Mouse (Mus musculus) lung, adult 2 months (tissue): ENCODE data around the gene Prok1.

Source experiments
- CTCF ChIP-seq: fragments of 200-500 bp; IDR thresholded peaks from 2 replicates; pipeline ENCODE4 v1.5.1; 2011; ENCODE audit warnings: mild to moderate bottlenecking, low read length, control low read depth; ENCODE audit not compliant: insufficient read depth
- POLR2A ChIP-seq: fragments of 200-500 bp; IDR thresholded peaks from 2 replicates; pipeline ENCODE4 v1.6.1; 2011; ENCODE audit warnings: low read depth, mild to moderate bottlenecking, control low read depth, low read length, borderline replicate concordance; ENCODE audit errors: extremely low read depth

- TF ChIP-seq POLR2A (no peak), CTCF (no peak)
Measured at GRCm38 (mm10) chr3:107229822-107230221, 9.7 kb downstream of the Prok1 start.
